Mouse (Mus musculus): ENCODE data around the gene Car9. TPM values are rescaled to one million over a fixed set of nuclear protein-coding genes. Genes with fewer than 3 reads are reported as not detected.

The Car9 gene
- total and polyA plus RNA-seq, 2 experiments from 2014 or later = 1.1 to 4.6 TPM

- peak overlapping the region; percentile 81 for H3K4me2 ChIP-seq (ENCODE audit: low read depth, low read length)
- DNase-seq (ENCODE audit: low spot score) (peak; percentile 36), ATAC-seq (ENCODE audit: insufficient read depth, low read depth) (peak; percentile 0; the same call in 1 of the 2 replicates)
- H3K4me1 ChIP-seq (ENCODE audit: control insufficient read depth, insufficient read depth) = peaks cover 43% of the 10 kb centered on the region
- under 1% methylated on average over 22 of the region's 22 CpGs for WGBS
- H3K9ac ChIP-seq (replicated peaks; ENCODE audit: low read depth, low read length) = peak overlapping the region; percentile 93
- peaks cover 38% of the 10 kb centered on the region for H3K36me3 ChIP-seq (replicated peaks; ENCODE audit: control insufficient read depth, insufficient read depth, low read length)
- H3K4me3 ChIP-seq (ENCODE audit: low read depth, low read length) = peak overlapping the region; percentile 87
- no peak for TF ChIP-seq EP300 (IDR thresholded peaks at IDR 0.05; ENCODE audit: low read depth)
- no peak for TF ChIP-seq CTCF (IDR thresholded peaks at IDR 0.05; ENCODE audit: low read depth)
- peak overlapping the region; percentile 99 for H3K27ac ChIP-seq (ENCODE audit: low read depth)
- no peaks in the 10 kb centered on the region for H3K9me3 ChIP-seq (replicated peaks; ENCODE audit: control insufficient read depth, low read length)
- no peaks in the 10 kb centered on the region for H3K27me3 ChIP-seq (ENCODE audit: control insufficient read depth, insufficient read depth, low read length)
These were observed 56.2 kb downstream of the Car9 start for GRCm38 (mm10) chr4:43562769-43563600.

Other genes with a start within 250 kb of the Car9 start
- 0.04 TPM in 1 of 2 replicates, not detected in the other for gene Atp8b5, start 239.8 kb upstream of the Car9 start, total RNA-seq (2014; rRNA removed; ENCODE audit: low replicate concordance)
- 0.11 and 0.12 TPM in 2 replicates for gene Atp8b5, start 239.8 kb upstream of the Car9 start, polyA plus RNA-seq (2015; fragmentation: Nextera tagmentation; extraction: Ambion mirVana)
- 32.2 and 34.9 TPM in 2 replicates for gene Rusc2, start 125.0 kb upstream of the Car9 start, total RNA-seq (2014; rRNA removed; ENCODE audit: low replicate concordance)
- 7.2 and 8.0 TPM in 2 replicates for gene Rusc2, start 125.0 kb upstream of the Car9 start, polyA plus RNA-seq (2015; fragmentation: Nextera tagmentation; extraction: Ambion mirVana)
- not detected in 2 replicates for gene Fam166b, start 77.8 kb upstream of the Car9 start, total RNA-seq (2014; rRNA removed; ENCODE audit: low replicate concordance)
- 0.14 and 0.25 TPM in 2 replicates for gene Fam166b, start 77.8 kb upstream of the Car9 start, polyA plus RNA-seq (2015; fragmentation: Nextera tagmentation; extraction: Ambion mirVana)
- gene Tesk1, start 65.0 kb upstream of the Car9 start, total RNA-seq (2014; rRNA removed; ENCODE audit: low replicate concordance) = 51.3 and 55.5 TPM in 2 replicates
- gene Tesk1, start 65.0 kb upstream of the Car9 start, polyA plus RNA-seq (2015; fragmentation: Nextera tagmentation; extraction: Ambion mirVana) = 3.9 and 5.1 TPM in 2 replicates
- gene Cd72, start 52.3 kb upstream of the Car9 start, total RNA-seq (2014; rRNA removed; ENCODE audit: low replicate concordance) = 0.08 and 0.81 TPM in 2 replicates
- gene Cd72, start 52.3 kb upstream of the Car9 start, polyA plus RNA-seq (2015; fragmentation: Nextera tagmentation; extraction: Ambion mirVana) = 3.4 TPM in 2 replicates
- 2.8 TPM in 1 of 2 replicates, not detected in the other for gene Sit1, start 23.2 kb upstream of the Car9 start, total RNA-seq (2014; rRNA removed; ENCODE audit: low replicate concordance)
- not detected in 2 replicates for gene Sit1, start 23.2 kb upstream of the Car9 start, polyA plus RNA-seq (2015; fragmentation: Nextera tagmentation; extraction: Ambion mirVana)
- 26.6 and 44.0 TPM in 2 replicates for gene Ccdc107, start 14.1 kb upstream of the Car9 start, total RNA-seq (2014; rRNA removed; ENCODE audit: low replicate concordance)
- 81.7 and 82.4 TPM in 2 replicates for gene Ccdc107, start 14.1 kb upstream of the Car9 start, polyA plus RNA-seq (2015; fragmentation: Nextera tagmentation; extraction: Ambion mirVana)
- gene Arhgef39, start 7.3 kb upstream of the Car9 start, total RNA-seq (2014; rRNA removed; ENCODE audit: low replicate concordance) = 18.7 and 27.0 TPM in 2 replicates
- gene Arhgef39, start 7.3 kb upstream of the Car9 start, polyA plus RNA-seq (2015; fragmentation: Nextera tagmentation; extraction: Ambion mirVana) = 7.3 and 8.8 TPM in 2 replicates
- 25.7 and 67.0 TPM in 2 replicates for gene Tpm2, start 16.8 kb downstream of the Car9 start, total RNA-seq (2014; rRNA removed; ENCODE audit: low replicate concordance)
- gene Tpm2, start 16.8 kb downstream of the Car9 start, polyA plus RNA-seq (2015; fragmentation: Nextera tagmentation; extraction: Ambion mirVana) = 109 TPM in 2 replicates
- 30.1 and 46.3 TPM in 2 replicates for gene Creb3, start 55.4 kb downstream of the Car9 start, total RNA-seq (2014; rRNA removed; ENCODE audit: low replicate concordance)
- gene Creb3, start 55.4 kb downstream of the Car9 start, polyA plus RNA-seq (2015; fragmentation: Nextera tagmentation; extraction: Ambion mirVana) = 49.1 and 53.4 TPM in 2 replicates
- 141 and 185 TPM in 2 replicates for gene Tln1, start 55.7 kb downstream of the Car9 start, total RNA-seq (2014; rRNA removed; ENCODE audit: low replicate concordance)
- gene Tln1, start 55.7 kb downstream of the Car9 start, polyA plus RNA-seq (2015; fragmentation: Nextera tagmentation; extraction: Ambion mirVana) = 67.1 and 77.2 TPM in 2 replicates
- 12.4 and 21.1 TPM in 2 replicates for gene Rgp1, start 71.7 kb downstream of the Car9 start, total RNA-seq (2014; rRNA removed; ENCODE audit: low replicate concordance)
- 10.8 and 10.9 TPM in 2 replicates for gene Rgp1, start 71.7 kb downstream of the Car9 start, polyA plus RNA-seq (2015; fragmentation: Nextera tagmentation; extraction: Ambion mirVana)
- gene Gba2, start 71.9 kb downstream of the Car9 start, total RNA-seq (2014; rRNA removed; ENCODE audit: low replicate concordance) = 11.0 and 16.7 TPM in 2 replicates
- 14.0 TPM in 2 replicates for gene Gba2, start 71.9 kb downstream of the Car9 start, polyA plus RNA-seq (2015; fragmentation: Nextera tagmentation; extraction: Ambion mirVana)
- not detected in 2 replicates for gene Msmp, start 77.5 kb downstream of the Car9 start, total RNA-seq (2014; rRNA removed; ENCODE audit: low replicate concordance)
- gene Msmp, start 77.5 kb downstream of the Car9 start, polyA plus RNA-seq (2015; fragmentation: Nextera tagmentation; extraction: Ambion mirVana) = 1.2 TPM in 1 of 2 replicates, not detected in the other
- gene Npr2, start 125.0 kb downstream of the Car9 start, total RNA-seq (2014; rRNA removed; ENCODE audit: low replicate concordance) = 17.7 and 23.1 TPM in 2 replicates
- gene Npr2, start 125.0 kb downstream of the Car9 start, polyA plus RNA-seq (2015; fragmentation: Nextera tagmentation; extraction: Ambion mirVana) = 6.6 and 6.9 TPM in 2 replicates
- gene Spag8, start 146.6 kb downstream of the Car9 start, total RNA-seq (2014; rRNA removed; ENCODE audit: low replicate concordance) = not detected in 2 replicates
- 0.44 and 0.62 TPM in 2 replicates for gene Spag8, start 146.6 kb downstream of the Car9 start, polyA plus RNA-seq (2015; fragmentation: Nextera tagmentation; extraction: Ambion mirVana)
- 358 and 378 TPM in 2 replicates for gene Hint2, start 149.5 kb downstream of the Car9 start, total RNA-seq (2014; rRNA removed; ENCODE audit: low replicate concordance)
- gene Hint2, start 149.5 kb downstream of the Car9 start, polyA plus RNA-seq (2015; fragmentation: Nextera tagmentation; extraction: Ambion mirVana) = 322 and 361 TPM in 2 replicates
- 9.6 and 24.9 TPM in 2 replicates for gene Tmem8b, start 162.0 kb downstream of the Car9 start, total RNA-seq (2014; rRNA removed; ENCODE audit: low replicate concordance)
- 4.5 and 4.9 TPM in 2 replicates for gene Tmem8b, start 162.0 kb downstream of the Car9 start, polyA plus RNA-seq (2015; fragmentation: Nextera tagmentation; extraction: Ambion mirVana)
- gene Fam221b, start 162.2 kb downstream of the Car9 start, total RNA-seq (2014; rRNA removed; ENCODE audit: low replicate concordance) = not detected in 2 replicates
- 3.6 and 4.0 TPM in 2 replicates for gene Fam221b, start 162.2 kb downstream of the Car9 start, polyA plus RNA-seq (2015; fragmentation: Nextera tagmentation; extraction: Ambion mirVana)
- gene Olfr70, start 193.8 kb downstream of the Car9 start, total RNA-seq (2014; rRNA removed; ENCODE audit: low replicate concordance) = 0.15 TPM in 1 of 2 replicates, not detected in the other
- not detected in 2 replicates for gene Olfr70, start 193.8 kb downstream of the Car9 start, polyA plus RNA-seq (2015; fragmentation: Nextera tagmentation; extraction: Ambion mirVana)
- gene Olfr71, start 203.3 kb downstream of the Car9 start, total RNA-seq (2014; rRNA removed; ENCODE audit: low replicate concordance) = not detected in 2 replicates
- gene Olfr71, start 203.3 kb downstream of the Car9 start, polyA plus RNA-seq (2015; fragmentation: Nextera tagmentation; extraction: Ambion mirVana) = not detected in 2 replicates
- 8.2 and 9.5 TPM in 2 replicates for gene Hrct1, start 220.2 kb downstream of the Car9 start, total RNA-seq (2014; rRNA removed; ENCODE audit: low replicate concordance)
- gene Hrct1, start 220.2 kb downstream of the Car9 start, polyA plus RNA-seq (2015; fragmentation: Nextera tagmentation; extraction: Ambion mirVana) = 4.5 and 4.9 TPM in 2 replicates
- 1.6 and 6.3 TPM in 2 replicates for gene Spaar, start 223.1 kb downstream of the Car9 start, total RNA-seq (2014; rRNA removed; ENCODE audit: low replicate concordance)
- gene Spaar, start 223.1 kb downstream of the Car9 start, polyA plus RNA-seq (2015; fragmentation: Nextera tagmentation; extraction: Ambion mirVana) = 1.1 and 1.3 TPM in 2 replicates